Mouse (Mus musculus): ENCODE measurements at regions not wholly inside any gene's neighbourhood (a gene's known extent, or its start where the extent isn't known, plus 50 kb on each side); places are given as distances from the start of the nearest gene placed in this dataset.

DNA sequence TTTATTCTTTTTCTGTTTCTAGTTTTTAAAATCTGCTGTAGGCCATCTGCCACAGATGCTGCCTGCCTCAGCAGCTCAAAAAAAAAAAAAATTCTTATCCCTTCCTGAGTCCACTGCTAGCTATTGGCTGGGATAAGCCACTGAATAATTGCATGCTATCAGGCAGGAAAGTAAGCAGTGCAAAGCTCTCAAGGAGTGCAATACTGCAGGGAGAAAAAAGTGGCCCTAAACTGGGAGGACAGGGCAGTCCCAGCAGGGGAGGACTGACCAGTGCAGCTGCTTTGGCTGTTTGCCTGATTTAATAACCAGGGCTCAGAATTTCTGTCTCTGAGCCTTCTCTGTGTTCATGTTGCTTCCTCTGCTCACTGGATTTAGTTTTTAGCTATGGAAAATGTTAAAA, 544.4 kb upstream of the Marcks start:
- H3K27ac ChIP-seq (replicated peaks): 0 out of 2 replicates have a peak overlapping the region, but pooled peaks have one; percentile 35

DNA sequence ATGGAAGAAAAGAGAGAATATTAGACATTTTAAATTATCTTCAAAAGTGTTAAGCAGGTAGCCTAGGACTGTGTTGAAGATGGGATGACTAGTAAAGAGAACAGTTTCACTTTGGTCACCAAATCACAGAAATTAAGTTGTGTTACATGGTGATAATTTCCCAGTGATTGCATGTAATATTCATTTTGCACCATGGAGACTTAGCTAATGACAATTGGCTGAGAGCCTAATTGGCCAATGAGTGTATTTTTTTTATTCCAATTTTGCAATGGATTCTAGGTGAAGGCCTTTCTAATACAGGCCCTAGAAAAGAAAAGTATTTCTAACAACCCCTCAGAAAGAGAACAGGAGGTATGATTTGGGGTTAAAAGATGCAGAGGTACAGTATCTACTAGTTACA, 541.9 kb upstream of the Marcks start:
- Histone ChIP-seq H3K4me1 (no peaks in the 10 kb centered on the region), H3K9ac (replicated peaks) (no peak overlapping the region), H3K4me3 (no peak overlapping the region), H3K36me3 (no peaks in the 10 kb centered on the region), H3K27ac (replicated peaks) (no peak overlapping the region), H3K9me3 (no peaks in the 10 kb centered on the region), H3K27me3 (no peaks in the 10 kb centered on the region), H3K4me2 (replicated peaks) (no peak overlapping the region)
- ATAC-seq (ENCODE audit: low FRiP score, low read depth): no peak

More for the DNA sequence above, 544.4 kb upstream of the Marcks start:
- ATAC-seq (ENCODE audit: low FRiP score, low read depth): peak; percentile 83
- Histone ChIP-seq H3K36me3 (no peaks in the 10 kb centered on the region), H3K4me3 (no peak overlapping the region), H3K27me3 (no peaks in the 10 kb centered on the region), H3K9me3 (no peaks in the 10 kb centered on the region), H3K4me1 (no peaks in the 10 kb centered on the region), H3K4me2 (replicated peaks) (no peak overlapping the region), H3K9ac (replicated peaks) (no peak overlapping the region)

DNA sequence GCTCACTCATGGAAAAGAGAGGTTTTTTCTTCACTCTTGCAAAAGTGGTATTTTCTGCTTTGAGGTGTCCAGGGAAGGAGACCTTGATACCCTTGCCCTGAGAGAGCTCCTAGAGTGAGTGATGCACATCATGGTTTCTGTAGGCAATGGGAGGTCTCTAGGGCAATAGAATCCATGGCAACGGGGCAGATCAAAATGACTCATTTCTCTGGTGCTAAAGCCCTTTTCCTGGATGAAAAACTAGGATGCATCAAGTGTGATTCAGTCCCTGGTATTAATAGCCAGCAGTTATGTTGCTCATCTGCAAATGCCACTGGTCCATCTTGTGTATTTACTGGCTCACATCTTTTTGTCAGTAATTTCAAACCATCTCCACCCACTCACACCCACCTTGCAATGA, 539.1 kb upstream of the Marcks start:
- no peaks in the 10 kb centered on the region for H3K9me3 ChIP-seq
- H3K4me2 ChIP-seq (replicated peaks): no peak overlapping the region
- ATAC-seq (ENCODE audit: low FRiP score, low read depth): no peak
- H3K36me3 ChIP-seq: no peaks in the 10 kb centered on the region
- H3K4me3 ChIP-seq: no peak overlapping the region
- H3K9ac ChIP-seq (replicated peaks): no peak overlapping the region
- no peak overlapping the region for H3K27ac ChIP-seq (replicated peaks)
- 80% methylated on average over 1 of the region's 1 CpGs for WGBS
- no peaks in the 10 kb centered on the region for H3K4me1 ChIP-seq
- no peaks in the 10 kb centered on the region for H3K27me3 ChIP-seq

DNA sequence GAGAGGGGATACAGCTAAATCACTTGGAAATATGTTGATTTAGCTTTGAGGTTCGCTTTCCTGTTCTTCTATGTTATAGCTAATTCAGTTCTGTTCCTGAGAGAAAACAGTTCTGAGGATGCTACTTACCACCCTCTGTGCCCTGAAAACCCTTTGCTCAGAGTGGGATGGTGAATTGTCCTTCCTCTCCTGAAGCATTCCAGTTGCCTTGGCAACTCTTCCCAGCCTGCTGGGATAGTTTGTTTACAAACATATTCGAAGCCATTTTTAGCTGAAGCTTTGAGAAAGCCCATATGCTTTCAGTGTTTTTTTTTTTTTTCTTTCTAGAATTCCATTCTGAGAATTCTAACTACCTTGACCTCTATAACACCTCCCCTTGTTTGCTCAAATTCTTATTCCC, 530.1 kb upstream of the Marcks start:
- Histone ChIP-seq H3K9me3 (no peaks in the 10 kb centered on the region), H3K4me2 (replicated peaks) (no peak overlapping the region), H3K9ac (replicated peaks) (no peak overlapping the region), H3K27me3 (no peaks in the 10 kb centered on the region), H3K4me1 (peaks cover 23% of the 10 kb centered on the region), H3K4me3 (no peak overlapping the region), H3K36me3 (no peaks in the 10 kb centered on the region), H3K27ac (replicated peaks) (0 out of 2 replicates have a peak overlapping the region, but pooled peaks have one; percentile 30)
- WGBS: 39% methylated on average over 2 of the region's 2 CpGs
- ATAC-seq (ENCODE audit: low FRiP score, low read depth): no peak

DNA sequence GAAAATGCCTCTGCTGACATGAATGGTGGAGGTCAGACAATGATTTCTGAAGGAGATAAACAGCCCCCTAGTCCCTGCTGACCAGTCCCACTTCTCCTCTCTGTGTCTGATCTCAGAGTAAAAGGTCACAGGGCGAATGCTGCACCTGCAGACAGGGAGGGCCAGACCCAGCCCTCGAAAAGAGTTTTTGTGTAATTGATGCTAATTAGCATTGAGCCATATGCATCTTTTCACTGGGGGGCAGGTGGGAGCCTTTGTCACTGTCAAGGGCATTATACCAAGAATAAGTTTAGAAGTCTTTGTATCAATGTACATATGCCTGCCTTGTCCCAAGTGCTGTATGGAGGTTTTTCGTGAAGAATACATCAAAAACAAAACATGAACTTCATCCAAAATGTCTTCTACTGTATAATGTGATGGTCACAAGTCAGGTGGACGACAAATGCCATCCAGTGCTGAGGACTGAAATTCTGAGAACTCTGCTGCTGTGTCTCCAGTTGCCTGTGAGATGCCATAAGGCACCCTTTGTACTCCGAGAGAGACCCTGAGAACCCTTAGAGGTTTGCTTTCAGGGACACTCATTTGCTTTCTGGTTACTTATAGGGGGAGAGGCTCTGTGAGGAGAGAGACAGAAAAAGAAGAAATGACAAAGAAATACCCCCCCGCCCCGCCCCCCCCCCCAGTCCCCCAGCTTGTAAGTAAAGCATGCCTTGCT, 528.5 kb upstream of the Marcks start:
- 21% methylated on average over 7 of the region's 7 CpGs for WGBS
- Histone ChIP-seq H3K9me3 (no peaks in the 10 kb centered on the region), H3K27me3 (no peaks in the 10 kb centered on the region), H3K4me1 (peaks cover 23% of the 10 kb centered on the region), H3K36me3 (no peaks in the 10 kb centered on the region), H3K27ac (replicated peaks) (peak overlapping the region; percentile 70), H3K9ac (replicated peaks) (no peak overlapping the region), H3K4me2 (replicated peaks) (no peak overlapping the region; the same call in 1 of the 2 replicates), H3K4me3 (no peak overlapping the region)
- ATAC-seq (ENCODE audit: low FRiP score, low read depth): peak; percentile 92

DNA sequence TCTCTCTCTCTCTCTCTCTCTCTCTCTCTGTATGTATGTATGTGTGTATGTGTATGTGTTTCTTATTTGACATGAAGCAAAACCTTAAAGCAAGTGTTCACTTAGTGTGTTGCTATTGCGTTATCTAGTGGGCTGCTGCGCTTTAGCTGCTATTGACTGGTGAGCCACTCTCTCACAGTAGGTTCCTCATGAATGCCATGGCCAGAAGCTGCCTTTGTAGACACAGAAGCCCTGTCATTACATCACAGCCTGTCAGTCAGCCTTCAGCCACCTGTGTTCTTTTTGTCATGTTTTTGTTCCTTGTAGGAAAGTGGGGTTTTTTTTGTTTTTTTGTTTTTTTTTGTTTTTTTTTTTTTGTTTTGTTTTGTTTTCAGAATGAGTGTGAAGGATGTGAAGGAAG, 527.8 kb upstream of the Marcks start:
- Histone ChIP-seq H3K4me2 (replicated peaks) (no peak overlapping the region), H3K36me3 (no peaks in the 10 kb centered on the region), H3K9me3 (no peaks in the 10 kb centered on the region), H3K9ac (replicated peaks) (no peak overlapping the region), H3K4me1 (peaks cover 23% of the 10 kb centered on the region), H3K4me3 (no peak overlapping the region), H3K27me3 (no peaks in the 10 kb centered on the region), H3K27ac (replicated peaks) (peak overlapping the region; percentile 70; the same call in 1 of the 2 replicates)
- WGBS: 53% methylated on average over 2 of the region's 2 CpGs
- ATAC-seq (ENCODE audit: low FRiP score, low read depth): peak; percentile 71

DNA sequence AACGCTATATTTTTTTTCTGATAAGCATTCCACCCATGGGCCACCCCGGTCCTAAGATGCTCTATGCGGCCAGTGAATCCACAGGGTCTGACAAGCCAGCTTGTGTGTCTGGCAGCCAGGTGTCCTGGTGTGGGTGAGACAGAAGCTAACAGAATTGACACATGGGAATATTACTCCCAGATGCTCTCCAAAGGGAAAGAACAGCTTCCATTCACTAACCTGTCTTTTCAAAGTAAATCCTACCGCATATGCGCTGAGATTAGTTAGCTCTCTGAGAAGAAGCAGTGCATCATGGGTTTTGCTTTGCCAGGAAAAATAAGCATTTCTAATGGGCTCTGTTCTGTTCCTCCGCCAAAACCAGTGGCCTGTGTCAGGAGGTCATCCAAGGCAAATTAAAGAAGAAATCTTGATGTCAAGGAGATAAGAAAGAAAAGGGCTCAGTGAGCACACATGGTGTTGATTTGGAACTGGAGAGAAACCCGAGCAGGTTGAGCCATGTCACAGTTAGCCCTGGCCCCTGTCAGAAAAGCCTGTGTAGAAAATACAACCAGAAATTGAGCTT, 498.4 kb upstream of the Marcks start:
- no peaks in the 10 kb centered on the region for H3K36me3 ChIP-seq
- H3K27ac ChIP-seq (replicated peaks): no peak overlapping the region
- no peaks in the 10 kb centered on the region for H3K9me3 ChIP-seq
- no peak for ATAC-seq (ENCODE audit: low FRiP score, low read depth)
- H3K27me3 ChIP-seq: no peaks in the 10 kb centered on the region
- H3K4me2 ChIP-seq (replicated peaks): no peak overlapping the region
- H3K9ac ChIP-seq (replicated peaks): no peak overlapping the region
- H3K4me3 ChIP-seq: no peak overlapping the region
- H3K4me1 ChIP-seq: peaks cover 3% of the 10 kb centered on the region; the same call in 1 of the 2 replicates
- WGBS: 57% methylated on average over 7 of the region's 7 CpGs

DNA sequence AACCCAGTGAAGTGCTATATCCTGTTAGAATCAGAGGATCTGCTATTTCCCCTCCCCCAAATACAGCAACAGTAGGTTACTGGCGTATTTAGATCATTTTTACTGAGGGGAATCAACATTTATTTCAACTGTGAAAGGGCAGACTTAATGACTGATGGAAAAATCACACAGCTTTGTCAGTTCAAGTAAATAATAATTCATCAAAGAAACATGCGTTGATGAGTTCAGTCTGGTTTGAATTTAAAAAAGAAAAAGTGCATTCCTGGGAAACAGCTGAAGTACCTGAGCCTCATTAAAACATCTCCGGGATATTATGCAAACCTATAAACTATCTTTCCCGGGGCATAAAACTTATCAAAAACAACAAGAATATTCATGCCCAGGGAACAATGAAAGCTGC, 497.7 kb upstream of the Marcks start:
- Histone ChIP-seq H3K4me3 (no peak overlapping the region), H3K4me2 (replicated peaks) (no peak overlapping the region), H3K36me3 (no peaks in the 10 kb centered on the region), H3K9ac (replicated peaks) (no peak overlapping the region), H3K27me3 (no peaks in the 10 kb centered on the region), H3K9me3 (no peaks in the 10 kb centered on the region), H3K27ac (replicated peaks) (no peak overlapping the region), H3K4me1 (peaks cover 3% of the 10 kb centered on the region; the same call in 1 of the 2 replicates)
- no peak for ATAC-seq (ENCODE audit: low FRiP score, low read depth)
- WGBS: 82% methylated on average over 4 of the region's 4 CpGs

DNA sequence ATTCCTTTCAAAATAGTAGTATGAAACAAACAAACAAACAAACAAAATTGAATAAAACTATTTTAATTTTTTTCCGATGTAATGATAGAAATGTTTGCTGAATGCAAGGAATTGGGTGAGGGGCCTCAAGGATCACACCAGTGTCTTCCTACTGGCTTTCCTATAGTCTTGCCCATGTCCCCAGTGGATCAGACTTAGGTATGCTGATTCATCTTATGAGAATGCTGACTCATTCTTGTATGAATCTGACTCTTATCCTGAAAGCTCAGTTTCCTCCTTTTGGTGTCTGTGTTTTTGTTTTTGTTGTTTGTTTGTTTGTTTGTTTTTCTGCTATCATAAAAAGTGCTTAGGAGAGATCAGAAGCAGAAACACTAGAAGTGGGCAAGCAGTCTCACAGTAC, 491.7 kb upstream of the Marcks start:
- Histone ChIP-seq H3K9me3 (no peaks in the 10 kb centered on the region), H3K27me3 (no peaks in the 10 kb centered on the region), H3K9ac (replicated peaks) (no peak overlapping the region), H3K36me3 (no peaks in the 10 kb centered on the region), H3K4me2 (replicated peaks) (no peak overlapping the region), H3K27ac (replicated peaks) (no peak overlapping the region), H3K4me3 (no peak overlapping the region), H3K4me1 (no peaks in the 10 kb centered on the region)
- ATAC-seq (ENCODE audit: low FRiP score, low read depth): no peak
- 84% methylated on average over 1 of the region's 1 CpGs for WGBS

DNA sequence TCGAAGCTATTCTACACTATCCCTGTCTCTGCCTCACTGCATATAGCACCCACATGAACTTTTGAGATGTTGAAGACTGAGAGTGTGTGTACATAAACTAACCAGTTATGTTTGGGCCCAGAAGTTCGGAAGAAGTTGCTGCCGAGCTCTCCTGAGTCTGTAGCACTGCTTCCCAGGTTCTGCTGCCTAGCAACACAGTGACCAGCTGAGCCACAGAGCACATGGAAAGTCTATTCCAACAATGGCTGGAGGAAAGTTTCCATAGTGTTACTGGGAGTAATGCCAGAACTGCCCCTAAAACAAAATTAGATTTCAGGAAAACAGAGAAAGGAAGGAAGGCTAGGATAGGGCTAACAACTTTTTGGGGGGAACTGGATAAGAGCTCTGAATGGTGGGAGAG, 489.2 kb upstream of the Marcks start:
- H3K9ac ChIP-seq (replicated peaks): no peak overlapping the region
- no peaks in the 10 kb centered on the region for H3K36me3 ChIP-seq
- no peaks in the 10 kb centered on the region for H3K4me1 ChIP-seq
- ATAC-seq (ENCODE audit: low FRiP score, low read depth): no peak
- H3K9me3 ChIP-seq: no peaks in the 10 kb centered on the region
- 65% methylated on average over 3 of the region's 3 CpGs for WGBS
- H3K27ac ChIP-seq (replicated peaks): no peak overlapping the region
- no peak overlapping the region for H3K4me3 ChIP-seq
- H3K27me3 ChIP-seq: no peaks in the 10 kb centered on the region
- no peak overlapping the region for H3K4me2 ChIP-seq (replicated peaks)

DNA sequence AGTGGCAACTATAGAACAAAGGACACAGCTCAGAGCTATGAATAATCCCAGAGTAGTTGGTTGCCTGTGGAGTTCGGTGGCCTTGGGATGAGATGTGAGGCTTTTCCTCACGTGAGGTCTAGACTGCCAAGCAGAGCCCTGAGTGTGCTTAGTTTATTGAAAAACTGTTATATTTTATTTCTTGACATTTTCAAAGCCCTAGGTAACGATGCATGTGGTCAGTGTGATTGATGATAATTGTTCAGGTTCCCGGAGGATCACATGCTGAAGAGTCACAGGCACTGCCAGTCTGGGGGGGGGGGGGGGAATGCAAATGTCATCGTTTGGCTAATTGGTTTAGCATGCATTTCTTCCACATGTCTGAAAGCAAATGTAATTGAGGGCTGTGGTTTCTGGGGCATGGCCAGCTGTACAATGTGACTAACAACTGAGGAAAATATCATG, 488.1 kb upstream of the Marcks start:
- Histone ChIP-seq H3K4me3 (no peak overlapping the region), H3K9ac (replicated peaks) (no peak overlapping the region), H3K27ac (replicated peaks) (no peak overlapping the region), H3K9me3 (no peaks in the 10 kb centered on the region), H3K4me2 (replicated peaks) (no peak overlapping the region), H3K27me3 (no peaks in the 10 kb centered on the region), H3K4me1 (no peaks in the 10 kb centered on the region), H3K36me3 (no peaks in the 10 kb centered on the region)
- peak; percentile 69 for ATAC-seq (ENCODE audit: low FRiP score, low read depth)
- WGBS: 65% methylated on average over 5 of the region's 5 CpGs

DNA sequence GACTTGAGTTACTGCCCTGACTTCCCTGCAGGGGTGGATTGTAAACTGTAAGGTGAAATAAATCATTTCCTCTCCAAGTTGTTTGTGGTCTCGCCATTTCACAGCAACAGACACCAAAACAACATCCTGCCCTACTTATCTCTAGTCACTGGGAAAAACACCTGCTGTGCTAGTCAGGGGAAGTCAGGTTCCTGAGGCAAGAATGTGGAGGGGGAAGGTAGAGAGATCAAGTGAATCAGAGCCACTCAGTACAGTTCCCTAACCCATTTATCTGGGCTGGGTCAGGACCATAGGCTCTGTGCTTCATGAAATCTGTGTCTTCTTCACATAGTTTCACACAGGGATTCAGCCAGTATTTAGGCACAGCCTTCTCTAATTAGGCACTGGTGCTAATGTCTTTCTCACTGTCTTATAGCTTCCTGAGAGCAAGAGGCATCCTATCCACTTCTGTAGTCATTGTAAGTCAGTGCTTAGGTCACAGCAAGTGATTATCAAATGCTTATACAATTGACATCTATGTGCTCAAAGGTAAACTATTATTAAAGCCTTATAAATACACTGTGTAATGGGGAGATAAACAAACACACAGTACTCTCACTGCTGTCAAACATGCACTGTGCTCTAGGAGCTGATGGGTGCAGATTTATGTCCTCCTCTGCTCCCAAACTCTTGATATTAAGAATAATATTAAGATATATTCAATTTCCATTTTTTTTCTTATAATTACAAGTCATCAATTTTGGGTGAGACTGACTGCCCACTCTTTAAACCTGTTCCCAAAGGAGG, 487.4 kb upstream of the Marcks start:
- H3K27ac ChIP-seq (replicated peaks): no peak overlapping the region
- no peak overlapping the region for H3K4me2 ChIP-seq (replicated peaks)
- H3K9me3 ChIP-seq: no peaks in the 10 kb centered on the region
- H3K9ac ChIP-seq (replicated peaks): no peak overlapping the region
- no peaks in the 10 kb centered on the region for H3K27me3 ChIP-seq
- no peaks in the 10 kb centered on the region for H3K4me1 ChIP-seq
- H3K36me3 ChIP-seq: no peaks in the 10 kb centered on the region
- no peak for ATAC-seq (ENCODE audit: low FRiP score, low read depth)
- WGBS: 70% methylated on average over 1 of the region's 1 CpGs
- H3K4me3 ChIP-seq: no peak overlapping the region

All from midbrain, embryonic 12.5 days (tissue).